Mouse (Mus musculus) liver, embryonic 11.5 days (tissue): ENCODE data around the gene Wdr19. TPM values are rescaled to one million over a fixed set of nuclear protein-coding genes. Genes with fewer than 3 reads are reported as not detected.
A peak's percentile ranks its signal among the peaks of the same experiment; 100 is the strongest.

ENCODE experiments used
- ATAC-seq: fragments of 200-750 bp; cut with Nextera tagmentation; replicated peaks from 2 replicates; pipeline ENCODE4 v1.8.0; 2017; ENCODE audit warnings: moderate number of reproducible peaks, mild to moderate bottlenecking, moderate TSS enrichment, moderate library complexity; ENCODE audit not compliant: low FRiP score
- DNase-seq: peaks from one replicate; pipeline ENCODE4 v3.0.0-alpha.2; 2017; ENCODE audit warnings: low spot score
- H3K27ac ChIP-seq: fragments of 300-500 bp; sonication (generic); 2 replicates; pipeline ENCODE4 v1.5.1; 2014; ENCODE audit warnings: mild to moderate bottlenecking, low read depth, low read length, control low read depth
- H3K27me3 ChIP-seq: fragments of 300-500 bp; sonication (generic); replicated peaks from 2 replicates; pipeline ENCODE4 v1.6.1; 2014; ENCODE audit warnings: low read length, mixed read lengths; ENCODE audit not compliant: control insufficient read depth, insufficient read depth
- H3K36me3 ChIP-seq: fragments of 300-500 bp; sonication (generic); 2 replicates; pipeline ENCODE4 v1.6.1; 2014; ENCODE audit warnings: mild to moderate bottlenecking, low read length, moderate library complexity, mixed read lengths; ENCODE audit not compliant: control insufficient read depth, insufficient read depth
- H3K4me1 ChIP-seq: fragments of 300-500 bp; sonication (generic); replicated peaks from 2 replicates; pipeline ENCODE4 v1.6.1; 2014; ENCODE audit warnings: low read length, mixed read lengths; ENCODE audit not compliant: control insufficient read depth, insufficient read depth
- H3K4me2 ChIP-seq: fragments of 300-500 bp; sonication (generic); 2 replicates; pipeline ENCODE4 v1.6.1; 2014; ENCODE audit warnings: mild to moderate bottlenecking, control low read depth, moderate library complexity
- H3K4me3 ChIP-seq: fragments of 300-500 bp; sonication (generic); 2 replicates; pipeline ENCODE4 v1.5.1; 2014; ENCODE audit warnings: low read depth, low read length, control low read depth
- H3K9ac ChIP-seq: fragments of 300-500 bp; sonication (generic); 2 replicates; pipeline ENCODE4 v1.6.1; 2014; ENCODE audit warnings: low read depth, low read length, control low read depth
- H3K9me3 ChIP-seq: fragments of 300-500 bp; sonication (generic); 2 replicates; pipeline ENCODE4 v1.6.1; 2016; ENCODE audit warnings: low read length, inconsistent platforms, mixed read lengths; ENCODE audit not compliant: control insufficient read depth
- WGBS: fragments of 180-500 bp; shearing (Covaris S2); extraction: QIAGEN DNeasy Blood & Tissue Kit; methylation state at CpG from one replicate; pipeline ENCODE4 v1.1.7; 2014; 5-methylcytosine and 5-hydroxymethylcytosine counted together
- polyA plus RNA-seq: library from polyadenylated mRNA; unstranded; fragments of >200 nt; fragmentation: Nextera tagmentation; extraction: Ambion mirVana; gene quantifications from 2 replicates; pipeline ENCODE4 v1.2.1, GENCODE M21; 2014

The Wdr19 gene
- polyA plus RNA-seq, 1 experiment from 2014 or later, result 5.8 TPM

DNA sequence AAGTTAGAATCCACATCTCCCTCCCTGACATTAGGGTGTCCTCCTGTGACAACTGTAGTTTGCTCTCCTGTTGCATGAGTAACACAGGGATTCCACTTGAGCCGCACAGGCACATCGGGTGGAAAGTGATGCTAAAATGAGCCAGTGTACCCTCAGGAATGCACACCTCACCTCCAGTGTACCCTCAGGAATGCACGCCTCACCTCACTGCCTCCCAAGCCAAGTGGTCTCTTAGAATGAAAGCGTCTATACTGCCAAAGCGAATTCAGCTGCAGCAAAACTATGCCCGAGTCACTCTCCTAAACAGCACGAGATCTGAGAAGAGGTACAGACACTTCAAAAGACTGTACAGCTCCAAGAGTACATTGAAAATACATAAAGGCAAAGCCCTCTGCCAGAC, 21.5 kb downstream of the Wdr19 start:
- no peak overlapping the region for H3K4me3 ChIP-seq
- DNase-seq (no peak), ATAC-seq (no peak)
- WGBS, result 80% methylated on average over 7 of the region's 7 CpGs
- H3K9me3 ChIP-seq, result no peaks in the 10 kb centered on the region
- H3K27me3 ChIP-seq, result no peaks in the 10 kb centered on the region
- H3K4me2 ChIP-seq, result no peak overlapping the region
- H3K9ac ChIP-seq, result no peak overlapping the region
- no peaks in the 10 kb centered on the region for H3K4me1 ChIP-seq
- H3K27ac ChIP-seq, result no peak overlapping the region
- no peaks in the 10 kb centered on the region for H3K36me3 ChIP-seq

DNA sequence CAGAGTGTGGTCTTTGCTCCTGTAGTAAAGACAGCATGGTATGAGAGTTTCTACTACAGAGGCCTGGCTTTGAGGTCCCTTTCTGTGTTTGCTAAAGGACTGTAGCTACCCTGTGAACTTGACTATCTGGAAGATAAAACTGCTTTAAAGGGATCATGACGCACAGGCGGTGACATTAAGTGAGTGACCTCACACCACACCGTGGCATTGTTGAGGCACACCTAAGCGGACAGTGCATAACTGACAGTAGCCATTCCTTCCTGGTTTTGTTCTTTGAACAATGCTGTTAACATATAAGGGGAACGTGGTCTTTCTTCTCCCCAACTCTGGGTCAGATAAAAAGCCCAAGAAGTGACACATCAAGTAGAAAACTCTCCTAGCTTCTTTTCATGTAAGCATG, 24.6 kb downstream of the Wdr19 start:
- Histone ChIP-seq H3K4me2 (no peak overlapping the region), H3K9me3 (no peaks in the 10 kb centered on the region), H3K27ac (no peak overlapping the region), H3K9ac (no peak overlapping the region), H3K27me3 (no peaks in the 10 kb centered on the region), H3K36me3 (no peaks in the 10 kb centered on the region), H3K4me1 (no peaks in the 10 kb centered on the region), H3K4me3 (no peak overlapping the region)
- ATAC-seq (no peak), DNase-seq (no peak)
- WGBS, result 70% methylated on average over 5 of the region's 5 CpGs

DNA sequence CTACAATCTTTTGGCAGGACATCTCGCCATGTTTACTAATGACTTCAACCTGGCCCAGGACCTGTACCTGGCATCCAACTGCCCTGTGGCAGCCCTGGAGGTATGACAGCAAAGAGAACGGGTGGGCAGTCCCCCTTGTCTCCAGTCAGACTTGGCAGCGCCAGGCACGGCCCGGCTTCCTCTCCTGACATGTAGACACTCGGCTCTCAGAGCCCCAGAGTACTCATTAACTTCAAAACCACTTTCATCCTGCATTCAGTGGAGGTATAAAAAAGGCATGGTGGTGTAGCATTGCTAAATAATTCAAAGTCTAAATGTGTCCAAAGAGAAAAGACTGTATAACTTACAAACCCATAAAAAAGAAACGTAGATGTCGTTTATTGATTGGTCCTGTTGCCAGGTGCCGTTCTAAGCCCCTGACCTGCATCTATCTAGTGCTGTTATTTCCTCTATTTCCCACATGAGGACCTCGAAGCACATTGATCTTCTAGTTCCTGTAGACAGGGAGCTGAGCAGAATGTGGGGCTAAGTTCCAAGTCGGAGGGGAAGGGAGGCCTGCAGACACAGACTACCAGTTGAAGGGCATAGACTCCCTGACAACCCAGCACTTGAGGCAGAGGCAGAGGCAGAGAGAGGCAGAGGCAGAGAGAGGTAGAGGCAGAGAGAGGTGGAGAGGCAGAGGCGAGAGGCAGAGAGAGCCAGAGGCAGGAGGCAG, 31.9 kb downstream of the Wdr19 start:
- Histone ChIP-seq H3K27ac (no peak overlapping the region), H3K4me3 (no peak overlapping the region), H3K4me2 (no peak overlapping the region), H3K27me3 (no peaks in the 10 kb centered on the region), H3K36me3 (peaks cover 3% of the 10 kb centered on the region; the same call in 1 of the 2 replicates), H3K4me1 (no peaks in the 10 kb centered on the region), H3K9ac (no peak overlapping the region), H3K9me3 (no peaks in the 10 kb centered on the region)
- 73% methylated on average over 12 of the region's 12 CpGs for WGBS
- ATAC-seq (no peak), DNase-seq (no peak)

DNA sequence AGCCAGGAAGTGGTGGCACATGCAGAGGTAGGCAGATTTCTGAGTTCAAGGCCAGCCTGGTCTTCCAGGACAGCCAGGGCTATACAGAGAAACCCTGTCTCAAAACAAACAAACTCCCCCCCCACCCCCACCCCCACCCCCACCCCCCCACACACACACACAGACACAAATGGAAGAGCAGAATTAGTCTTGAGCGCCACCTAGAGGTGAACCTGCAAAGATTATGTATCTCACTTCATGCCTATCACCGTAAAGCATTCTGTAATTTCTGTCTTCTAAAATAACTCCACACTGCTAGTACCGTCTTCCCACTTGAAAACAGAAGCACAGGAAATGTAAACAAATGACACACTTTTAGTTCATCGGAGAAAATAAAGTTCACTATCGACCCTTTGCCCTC, 43.2 kb downstream of the Wdr19 start:
- Histone ChIP-seq H3K9ac (no peak overlapping the region), H3K36me3 (no peaks in the 10 kb centered on the region), H3K27me3 (no peaks in the 10 kb centered on the region), H3K27ac (no peak overlapping the region), H3K4me2 (no peak overlapping the region), H3K9me3 (no peaks in the 10 kb centered on the region), H3K4me3 (no peak overlapping the region), H3K4me1 (no peaks in the 10 kb centered on the region)
- WGBS, result 57% methylated on average over 5 of the region's 5 CpGs
- ATAC-seq (no peak), DNase-seq (no peak)

DNA sequence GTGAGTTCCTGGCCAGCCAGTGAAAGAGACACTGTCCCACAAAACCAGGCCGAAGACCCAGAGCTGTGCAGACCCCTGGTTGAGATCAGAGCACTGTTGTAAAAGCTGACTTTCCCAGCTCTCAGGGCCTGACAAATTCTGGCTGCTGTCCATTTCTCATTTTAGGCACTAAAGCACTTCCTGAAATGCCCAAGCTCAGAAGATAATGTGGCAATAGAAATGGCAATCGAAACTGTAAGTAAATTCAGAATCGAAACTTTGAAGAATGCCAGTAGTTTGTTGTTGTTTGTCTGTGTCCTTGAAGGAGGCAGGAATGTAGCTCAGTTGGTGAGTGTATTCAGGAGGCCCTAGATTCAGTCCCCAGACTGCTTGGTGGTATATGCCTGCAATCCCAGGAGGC, 47.8 kb downstream of the Wdr19 start:
- Histone ChIP-seq H3K9ac (no peak overlapping the region), H3K4me1 (no peaks in the 10 kb centered on the region), H3K27me3 (no peaks in the 10 kb centered on the region), H3K36me3 (no peaks in the 10 kb centered on the region), H3K4me2 (no peak overlapping the region), H3K27ac (no peak overlapping the region), H3K9me3 (no peaks in the 10 kb centered on the region), H3K4me3 (no peak overlapping the region)
- DNase-seq (no peak), ATAC-seq (no peak)
- WGBS, result 90% methylated on average over 3 of the region's 3 CpGs

DNA sequence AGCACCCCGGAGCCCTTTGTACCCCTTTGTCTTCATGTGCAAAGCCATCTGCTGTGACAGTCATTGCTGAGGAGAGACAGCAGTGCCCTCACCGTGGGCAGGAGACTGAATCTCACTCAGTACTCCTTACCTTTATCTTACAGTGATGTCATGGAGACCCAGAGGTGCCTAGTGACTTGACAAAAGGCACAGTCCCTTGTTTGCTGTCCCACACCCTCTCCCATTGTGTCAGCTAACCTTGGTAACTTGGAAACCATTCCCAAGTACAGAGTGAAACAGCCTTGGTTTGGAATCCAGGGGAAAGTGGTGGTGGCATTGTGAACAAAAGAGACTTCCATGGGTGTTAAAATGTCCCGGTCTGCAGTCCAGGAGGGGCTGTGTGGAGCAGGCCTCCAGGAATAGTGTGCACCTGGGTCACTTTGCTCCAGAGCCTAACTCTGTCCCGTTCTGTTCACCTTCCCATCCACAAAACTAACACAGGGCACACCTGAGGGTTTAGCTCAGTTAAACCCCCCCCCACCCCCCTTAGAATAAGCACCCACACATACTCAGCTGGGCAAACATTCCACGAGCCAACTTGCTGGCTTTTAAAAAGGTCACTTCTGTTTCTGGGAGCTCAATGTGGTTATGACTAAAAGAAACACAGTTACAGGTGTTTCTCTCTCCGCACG, 50.8 kb downstream of the Wdr19 start:
- H3K36me3 ChIP-seq, result no peaks in the 10 kb centered on the region
- no peaks in the 10 kb centered on the region for H3K4me1 ChIP-seq
- H3K27ac ChIP-seq, result no peak overlapping the region
- no peaks in the 10 kb centered on the region for H3K27me3 ChIP-seq
- no peak overlapping the region for H3K4me3 ChIP-seq
- 71% methylated on average over 7 of the region's 7 CpGs for WGBS
- no peaks in the 10 kb centered on the region for H3K9me3 ChIP-seq
- ATAC-seq (no peak), DNase-seq (no peak)
- no peak overlapping the region for H3K9ac ChIP-seq
- no peak overlapping the region for H3K4me2 ChIP-seq

DNA sequence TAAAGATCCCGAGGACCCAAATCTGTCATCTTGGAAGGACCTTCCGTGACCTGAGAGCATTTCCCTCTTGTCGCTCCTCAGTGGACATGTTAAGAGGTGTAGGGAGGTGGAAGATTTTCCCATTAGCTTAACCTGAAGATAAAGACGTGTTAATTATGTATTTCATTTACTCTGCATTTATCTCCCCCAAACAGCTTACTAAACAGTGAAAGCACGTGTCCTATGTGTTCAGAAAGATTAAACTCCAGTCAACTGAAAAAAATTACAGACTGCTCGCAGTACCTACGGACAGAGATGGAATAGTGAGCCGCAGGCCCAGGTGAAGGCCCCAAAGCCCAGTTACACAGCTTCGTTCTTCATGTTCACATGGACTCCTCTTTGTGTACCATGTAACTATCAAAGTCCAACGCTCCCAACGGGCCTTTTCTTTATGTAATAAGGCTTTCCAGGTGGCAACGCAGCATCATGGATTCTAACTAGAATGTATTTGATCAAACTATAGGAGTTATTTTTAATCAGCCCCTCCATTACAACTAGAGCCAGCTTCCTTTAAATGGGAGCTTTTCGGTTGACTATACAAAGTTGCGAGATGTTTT, 58.5 kb downstream of the Wdr19 start:
- H3K36me3 ChIP-seq, result peaks cover 21% of the 10 kb centered on the region
- H3K4me3 ChIP-seq, result no peak overlapping the region
- no peaks in the 10 kb centered on the region for H3K27me3 ChIP-seq
- H3K4me1 ChIP-seq, result no peaks in the 10 kb centered on the region
- H3K4me2 ChIP-seq, result no peak overlapping the region
- WGBS, result 89% methylated on average over 14 of the region's 14 CpGs
- no peaks in the 10 kb centered on the region for H3K9me3 ChIP-seq
- no peak overlapping the region for H3K27ac ChIP-seq
- ATAC-seq (0 out of 2 replicates have a peak, but pooled peaks have one; percentile 20), DNase-seq (no peak)
- H3K9ac ChIP-seq, result no peak overlapping the region

DNA sequence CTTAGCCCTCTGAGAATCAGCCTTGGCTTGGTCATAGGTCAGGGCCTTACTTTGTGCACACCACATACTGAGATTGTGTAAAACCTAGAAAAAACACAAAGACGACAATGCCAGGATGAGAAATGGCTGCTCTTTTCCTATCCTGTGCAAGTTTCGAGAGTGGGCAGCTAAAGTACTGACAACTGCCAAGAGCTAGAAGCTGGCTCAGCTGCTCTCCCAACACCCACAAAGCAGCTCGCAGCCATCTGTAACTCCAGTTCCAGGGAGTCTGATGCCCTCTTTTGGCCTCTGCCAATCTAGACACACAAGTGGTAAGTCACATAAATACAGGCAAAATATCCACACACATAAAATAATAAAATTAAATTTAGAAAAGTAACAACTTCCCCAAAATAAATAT, 74.5 kb downstream of the Wdr19 start:
- peaks cover 44% of the 10 kb centered on the region for H3K36me3 ChIP-seq
- H3K4me2 ChIP-seq, result no peak overlapping the region
- no peak overlapping the region for H3K9ac ChIP-seq
- ATAC-seq (no peak), DNase-seq (no peak)
- H3K9me3 ChIP-seq, result no peaks in the 10 kb centered on the region
- no peak overlapping the region for H3K4me3 ChIP-seq
- no peaks in the 10 kb centered on the region for H3K4me1 ChIP-seq
- no peaks in the 10 kb centered on the region for H3K27me3 ChIP-seq
- WGBS, result 88% methylated on average over 3 of the region's 3 CpGs
- no peak overlapping the region for H3K27ac ChIP-seq
